Mouse (Mus musculus) thymus, postnatal 0 days (tissue): ENCODE measurements around the gene Copz1. TPM values are rescaled to one million over a fixed set of nuclear protein-coding genes. Genes with fewer than 3 reads are reported as not detected.

Experiments
- DNase-seq: peaks from one replicate; pipeline ENCODE4 v3.0.0-alpha.2; 2015; ENCODE audit warnings: low spot score
- polyA plus RNA-seq: library from polyadenylated mRNA; unstranded; fragments of >200 nt; fragmentation: Nextera tagmentation; extraction: Ambion mirVana; gene quantifications from 2 replicates; pipeline ENCODE4 v1.2.1, GENCODE M21; 2015

The Copz1 gene
- polyA plus RNA-seq, 1 experiment from 2014 or later: 188 TPM

- DNase-seq: no peak
Measured at GRCm38 (mm10) chr15:103292673-103293345, 20.3 kb downstream of the Copz1 start.

GRCm38 (mm10) chr15:103293375-103293774 is 20.9 kb downstream of the Copz1 start:
- DNase-seq: no peak

- no peak for DNase-seq
Measured at GRCm38 (mm10) chr15:103294649-103295048, 22.1 kb downstream of the Copz1 start.

- DNase-seq: peak; percentile 42
Measured at GRCm38 (mm10) chr15:103295851-103296250, 23.3 kb downstream of the Copz1 start.

GRCm38 (mm10) chr15:103297313-103297712 is 24.8 kb downstream of the Copz1 start:
- DNase-seq: no peak

GRCm38 (mm10) chr15:103298026-103298425 is 25.5 kb downstream of the Copz1 start:
- no peak for DNase-seq

- DNase-seq: no peak
Measured at GRCm38 (mm10) chr15:103298861-103299616, 26.5 kb downstream of the Copz1 start.

GRCm38 (mm10) chr15:103299644-103300043 is 27.1 kb downstream of the Copz1 start:
- no peak for DNase-seq

- DNase-seq: no peak
Measured at GRCm38 (mm10) chr15:103300067-103300471, 27.6 kb downstream of the Copz1 start.

GRCm38 (mm10) chr15:103300560-103300959 is 28.0 kb downstream of the Copz1 start:
- no peak for DNase-seq

GRCm38 (mm10) chr15:103301046-103301445 is 28.5 kb downstream of the Copz1 start:
- DNase-seq: no peak

GRCm38 (mm10) chr15:103301547-103302340 is 29.2 kb downstream of the Copz1 start:
- no peak for DNase-seq

- DNase-seq: no peak
Measured at GRCm38 (mm10) chr15:103302341-103303021, 30.0 kb downstream of the Copz1 start.

GRCm38 (mm10) chr15:103303916-103304615 is 31.6 kb downstream of the Copz1 start:
- no peak for DNase-seq

GRCm38 (mm10) chr15:103304616-103304969 is 32.1 kb downstream of the Copz1 start:
- peak; percentile 13 for DNase-seq

GRCm38 (mm10) chr15:103305070-103305678 is 32.7 kb downstream of the Copz1 start:
- DNase-seq: peak; percentile 89

GRCm38 (mm10) chr15:103305792-103306645 is 33.5 kb downstream of the Copz1 start:
- DNase-seq: no peak

- DNase-seq: peak; percentile 94
Measured at GRCm38 (mm10) chr15:103307125-103307524, 34.6 kb downstream of the Copz1 start.
